Mouse (Mus musculus) 3134 (cell line): ENCODE measurements around the gene Por.

Experiments used
- DNase-seq: peaks from one replicate; pipeline ENCODE4 v3.0.0-alpha.2; 2011; ENCODE audit warnings: low spot score; ENCODE audit not compliant: insufficient read length; ENCODE audit errors: extremely low read depth

Gene Por

GRCm38 (mm10) chr5:135751041-135751440, 81.2 kb downstream of the Por start:
- DNase-seq: no peak

DNA sequence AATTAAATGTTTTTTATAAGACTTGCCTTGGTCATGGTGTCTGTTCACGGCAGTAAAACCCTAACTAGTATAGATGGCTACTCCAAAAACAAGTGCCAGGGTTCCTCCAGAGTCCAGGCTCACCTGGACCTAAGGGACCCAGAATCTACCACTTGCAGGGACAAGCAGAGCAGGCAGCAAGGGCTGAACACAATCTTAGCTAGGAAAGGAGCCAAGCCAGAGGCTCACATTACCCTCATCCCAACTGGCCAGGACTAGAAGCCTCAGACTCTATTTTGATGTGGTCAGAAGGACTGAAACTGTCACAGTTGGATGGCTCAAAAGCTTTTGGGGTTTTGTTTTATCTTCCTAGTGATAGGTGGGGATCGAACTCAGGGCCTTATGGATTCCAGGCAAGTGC, 81.8 kb downstream of the Por start:
- DNase-seq: no peak

DNA sequence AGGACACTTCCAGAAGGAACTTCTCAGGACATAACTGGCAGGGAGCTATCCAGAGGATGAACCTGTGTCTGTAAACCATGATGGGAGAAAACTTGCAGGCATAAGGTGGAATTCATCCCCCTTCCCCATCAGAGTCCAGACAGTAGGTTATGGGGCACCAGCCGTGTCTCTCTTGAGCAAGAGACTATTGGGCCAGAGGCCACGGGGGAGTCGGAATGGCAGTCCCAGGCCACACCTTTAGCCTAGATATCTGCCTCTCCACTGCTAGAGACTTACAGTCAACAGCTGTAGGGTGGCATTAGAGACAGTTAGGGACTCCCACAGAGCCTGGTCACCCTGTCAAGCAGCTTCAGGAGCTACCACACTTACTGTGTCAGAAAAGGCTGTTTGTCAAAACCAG, 92.0 kb downstream of the Por start:
- DNase-seq: no peak

- no peak for DNase-seq
Observed at GRCm38 (mm10) chr5:135763526-135763925, 93.7 kb downstream of the Por start.

DNA sequence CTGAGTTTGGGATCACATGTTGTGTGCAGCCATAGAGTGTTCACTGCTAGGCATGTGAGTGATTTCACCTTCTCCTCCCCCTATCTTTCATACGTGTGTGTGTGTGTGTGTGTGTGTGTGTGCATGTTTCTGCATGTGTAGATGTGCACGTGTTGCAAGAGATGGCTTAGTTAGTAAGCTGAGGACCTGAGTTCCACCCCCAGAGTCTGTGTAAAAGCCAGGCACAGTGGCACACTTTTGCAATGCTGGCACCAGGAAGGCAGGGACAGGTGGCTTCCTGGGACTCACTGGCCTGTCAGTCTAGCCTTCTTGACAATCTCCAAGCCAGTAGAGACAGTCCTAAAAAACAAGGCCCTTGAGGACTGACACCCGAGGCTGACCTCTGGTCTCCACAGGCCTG, 95.1 kb downstream of the Por start:
- no peak for DNase-seq

- no peak for DNase-seq
Observed at GRCm38 (mm10) chr5:135772519-135772918, 102.7 kb downstream of the Por start.

DNA sequence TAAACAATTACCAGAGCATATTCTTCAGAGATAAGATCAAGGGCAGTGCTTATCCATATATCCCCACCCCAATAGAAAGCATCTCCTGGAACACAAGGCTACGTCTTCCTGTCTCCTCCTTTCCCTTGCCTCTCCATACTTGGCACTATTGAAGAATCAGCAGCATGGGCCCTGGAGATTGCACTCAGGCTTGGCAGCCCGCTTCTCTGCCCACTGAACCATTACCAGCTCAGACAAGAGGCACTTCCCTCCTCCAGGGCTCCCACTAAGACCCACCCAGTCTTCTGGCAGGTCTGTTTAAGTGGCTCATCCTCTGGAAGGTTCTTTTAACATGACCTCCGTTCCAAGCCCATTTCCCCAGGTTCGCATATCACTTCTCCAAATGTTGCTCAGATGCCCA, 106.7 kb downstream of the Por start:
- DNase-seq: no peak

- no peak for DNase-seq
Observed at GRCm38 (mm10) chr5:135777796-135778470, 108.1 kb downstream of the Por start, which contains the start of gene Styxl1. TSS of gene Styxl1 (minus strand) at chr5:135778385.

DNA sequence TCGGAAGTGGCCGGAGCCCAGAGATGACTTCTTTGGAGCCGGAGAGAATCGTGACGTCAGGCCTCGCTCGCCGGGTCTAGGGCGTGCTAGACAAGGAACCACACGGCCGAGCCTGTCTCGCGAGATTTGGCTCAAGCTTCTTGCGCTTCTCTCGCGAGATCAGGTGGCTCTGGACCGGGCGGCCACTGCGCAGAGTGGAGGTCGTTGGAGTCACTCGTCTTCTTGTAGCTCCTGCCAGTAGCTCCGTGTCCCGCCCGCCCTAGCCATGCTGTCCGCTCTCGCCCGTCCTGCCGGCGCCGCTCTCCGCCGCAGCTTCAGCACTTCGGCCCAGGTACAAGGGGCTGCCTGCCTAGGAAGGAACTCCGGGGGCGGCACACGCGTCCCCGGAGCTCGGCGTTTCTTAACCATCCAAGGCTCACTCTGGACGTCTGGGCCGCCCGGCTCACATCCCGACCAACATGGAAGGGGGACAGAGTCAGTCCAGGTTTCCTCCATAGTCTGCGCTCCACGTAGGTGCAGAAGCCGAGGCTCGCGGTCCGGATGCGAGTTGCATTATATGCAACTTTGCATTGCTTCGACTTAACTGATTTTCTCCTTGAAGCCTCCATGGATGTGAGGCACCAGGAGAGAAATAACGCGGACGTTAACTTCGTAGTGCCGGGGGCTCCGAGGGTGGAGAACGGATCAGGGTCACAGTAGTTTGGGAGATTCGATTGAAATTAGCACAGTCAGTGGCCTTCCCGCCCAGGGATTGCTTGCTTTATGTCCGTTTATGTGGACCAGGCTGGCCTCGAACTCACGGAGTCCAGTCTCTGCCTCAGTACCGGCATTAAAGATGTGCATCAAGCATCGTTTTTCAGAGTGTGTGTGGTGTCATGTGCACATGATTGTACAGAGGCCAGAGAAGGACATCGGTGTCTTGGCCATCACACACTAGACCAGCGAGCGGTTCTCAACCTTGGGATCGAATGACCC, 108.9 kb downstream of the Por start, which contains the start of gene Mdh2:
Gene Mdh2, plus strand, starts transcription at position 10 of the 975 bp plus-strand sequence.
- DNase-seq: peak; percentile 99

DNA sequence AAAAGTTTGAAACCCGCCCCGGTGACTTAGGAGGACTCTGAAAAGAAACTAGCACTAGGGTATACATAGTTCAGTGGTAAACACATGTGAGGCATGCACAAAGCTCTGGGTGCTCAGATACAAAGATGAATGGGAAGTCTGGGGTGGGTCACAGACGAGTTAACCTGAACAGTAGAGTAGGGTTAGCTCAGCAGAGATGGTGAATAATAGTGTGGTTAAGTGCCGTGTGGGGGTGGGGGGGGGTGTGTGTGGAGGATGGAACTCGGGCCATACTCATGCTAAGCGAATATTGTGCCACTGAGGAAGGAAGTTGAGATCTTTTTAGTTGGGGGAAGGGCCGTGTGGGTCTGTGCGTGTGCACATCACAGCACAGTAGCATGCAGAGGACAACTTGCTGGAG, 110.5 kb downstream of the Por start:
- no peak for DNase-seq

DNA sequence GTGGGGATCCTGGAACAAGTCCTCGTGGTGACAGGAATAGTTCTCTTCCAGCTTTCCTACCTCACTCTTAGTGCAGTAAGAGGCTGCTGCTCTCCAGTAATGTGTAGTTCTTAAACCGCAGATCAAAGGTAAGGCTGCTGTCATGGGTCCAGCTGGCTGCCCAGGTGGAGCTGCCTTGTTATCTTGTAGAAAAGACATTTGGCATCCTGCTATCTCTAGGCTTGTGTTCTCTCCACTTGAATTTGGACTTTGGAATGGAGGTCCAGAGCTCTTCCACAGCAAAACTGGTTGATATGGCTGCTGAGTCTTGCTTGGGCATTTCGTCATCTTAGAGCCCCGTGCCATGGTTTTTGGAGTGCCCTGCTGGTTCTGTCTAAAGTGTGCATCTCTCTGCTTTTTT, 113.1 kb downstream of the Por start:
- DNase-seq: no peak
